Mouse (Mus musculus) ES-E14 (cell line): Measurements from ENCODE around the gene Fgd3.

Source experiments
- CHD2 ChIP-seq: IDR thresholded peaks from 2 replicates; pipeline ENCODE4 v1.6.1; 2014; ENCODE audit warnings: mild to moderate bottlenecking, low read depth, low read length, inconsistent platforms
- HCFC1 ChIP-seq: IDR thresholded peaks from 2 replicates; pipeline ENCODE4 v1.6.1; 2012; ENCODE audit warnings: low read length, inconsistent platforms, borderline replicate concordance; ENCODE audit not compliant: insufficient read depth

DNA sequence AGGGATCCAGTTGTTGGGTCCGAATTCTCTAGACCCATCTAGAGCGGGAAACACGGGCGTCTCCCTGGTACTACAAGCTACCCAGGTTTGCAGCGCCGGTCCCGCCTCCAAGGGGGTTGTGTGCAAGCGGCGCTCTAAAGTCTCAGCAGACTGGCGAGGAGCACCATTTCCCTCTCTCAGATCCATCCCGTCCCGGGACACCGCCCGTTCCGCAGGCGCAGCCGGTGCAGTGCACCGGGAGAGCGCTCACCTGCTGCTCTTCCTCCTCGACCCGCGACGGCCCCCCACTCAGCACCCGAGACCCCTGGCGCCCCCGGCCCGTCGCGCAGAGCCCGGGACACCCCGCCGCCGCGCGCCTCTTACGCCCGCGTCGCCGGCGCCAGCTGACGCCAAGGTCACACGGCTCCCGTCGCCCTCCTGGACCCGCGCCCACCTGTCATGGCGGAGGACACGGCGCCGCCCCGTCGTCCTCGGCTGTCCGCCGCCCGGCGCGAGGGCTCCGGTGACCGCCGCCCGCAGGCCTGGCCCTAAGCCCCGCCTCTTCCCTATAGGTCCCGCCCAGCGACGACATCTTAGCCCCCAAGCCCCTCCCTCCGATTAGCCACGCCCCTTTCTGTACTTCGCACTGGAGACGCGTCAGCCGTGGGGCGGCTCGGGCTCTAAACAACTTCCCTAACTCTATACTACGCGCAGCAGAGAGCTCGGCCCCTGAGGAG is 104.4 kb downstream of the Fgd3 start, which contains the start of gene Card19:
- TF ChIP-seq HCFC1 (no peak), CHD2 (no peak)
